Mouse (Mus musculus): ENCODE results near the gene Gnb5. TPM values are rescaled to one million over a fixed set of nuclear protein-coding genes. Genes with fewer than 3 reads are reported as not detected.

The Gnb5 gene
- polyA plus RNA-seq, 1 experiment from 2014 or later = 11.2 TPM

GRCm38 (mm10) chr9:75319365-75319764 lies 13.3 kb downstream of the Gnb5 start:
- Histone ChIP-seq H3K4me1 (replicated peaks; ENCODE audit: control insufficient read depth, insufficient read depth, low read length) (peaks cover 5% of the 10 kb centered on the region; the same call in 1 of the 2 replicates), H3K9me3 (ENCODE audit: control insufficient read depth) (no peaks in the 10 kb centered on the region), H3K4me2 (replicated peaks; ENCODE audit: low read depth) (no peak overlapping the region), H3K9ac (ENCODE audit: low read depth, low read length) (no peak overlapping the region), H3K27ac (ENCODE audit: low read depth, low read length) (no peak overlapping the region), H3K4me3 (ENCODE audit: low read depth, low read length) (no peak overlapping the region), H3K36me3 (ENCODE audit: control insufficient read depth, insufficient read depth) (no peaks in the 10 kb centered on the region), H3K27me3 (replicated peaks; ENCODE audit: control insufficient read depth, insufficient read depth, low read length) (no peaks in the 10 kb centered on the region)
- 84% methylated on average over 3 of the region's 3 CpGs for WGBS
- TF ChIP-seq CTCF (IDR thresholded peaks at IDR 0.05; ENCODE audit: low read depth) = peak; percentile 43; the same call in 1 of the 2 replicates
- ATAC-seq = no peak

GRCm38 (mm10) chr9:75322099-75322885 lies 16.2 kb downstream of the Gnb5 start:
- H3K9ac ChIP-seq (ENCODE audit: low read depth, low read length) = no peak overlapping the region
- H3K27ac ChIP-seq (ENCODE audit: low read depth, low read length) = no peak overlapping the region
- no peak overlapping the region; the same call in 1 of the 2 replicates for H3K4me2 ChIP-seq (replicated peaks; ENCODE audit: low read depth)
- no peaks in the 10 kb centered on the region for H3K4me1 ChIP-seq (replicated peaks; ENCODE audit: control insufficient read depth, insufficient read depth, low read length)
- TF ChIP-seq CTCF (IDR thresholded peaks at IDR 0.05; ENCODE audit: low read depth) = peak; percentile 61
- H3K9me3 ChIP-seq (ENCODE audit: control insufficient read depth) = no peaks in the 10 kb centered on the region
- H3K36me3 ChIP-seq (ENCODE audit: control insufficient read depth, insufficient read depth) = no peaks in the 10 kb centered on the region
- no peaks in the 10 kb centered on the region for H3K27me3 ChIP-seq (replicated peaks; ENCODE audit: control insufficient read depth, insufficient read depth, low read length)
- WGBS = 58% methylated on average over 13 of the region's 13 CpGs
- H3K4me3 ChIP-seq (ENCODE audit: low read depth, low read length) = no peak overlapping the region
- ATAC-seq = peak; percentile 80

GRCm38 (mm10) chr9:75328047-75328446 lies 22.0 kb downstream of the Gnb5 start:
- H3K4me3 ChIP-seq (ENCODE audit: low read depth, low read length) = no peak overlapping the region
- peaks cover 5% of the 10 kb centered on the region; the same call in 1 of the 2 replicates for H3K36me3 ChIP-seq (ENCODE audit: control insufficient read depth, insufficient read depth)
- no peaks in the 10 kb centered on the region for H3K27me3 ChIP-seq (replicated peaks; ENCODE audit: control insufficient read depth, insufficient read depth, low read length)
- TF ChIP-seq CTCF (IDR thresholded peaks at IDR 0.05; ENCODE audit: low read depth) = no peak
- no peak for ATAC-seq
- no peak overlapping the region for H3K9ac ChIP-seq (ENCODE audit: low read depth, low read length)
- H3K27ac ChIP-seq (ENCODE audit: low read depth, low read length) = no peak overlapping the region
- H3K4me2 ChIP-seq (replicated peaks; ENCODE audit: low read depth) = no peak overlapping the region
- no peaks in the 10 kb centered on the region for H3K4me1 ChIP-seq (replicated peaks; ENCODE audit: control insufficient read depth, insufficient read depth, low read length)
- 91% methylated on average over 3 of the region's 3 CpGs for WGBS
- H3K9me3 ChIP-seq (ENCODE audit: control insufficient read depth) = no peaks in the 10 kb centered on the region

- H3K36me3 ChIP-seq (ENCODE audit: control insufficient read depth, insufficient read depth) = peaks cover 17% of the 10 kb centered on the region; the same call in 1 of the 2 replicates
- H3K4me3 ChIP-seq (ENCODE audit: low read depth, low read length) = no peak overlapping the region
- H3K9ac ChIP-seq (ENCODE audit: low read depth, low read length) = no peak overlapping the region
- H3K27me3 ChIP-seq (replicated peaks; ENCODE audit: control insufficient read depth, insufficient read depth, low read length) = no peaks in the 10 kb centered on the region
- no peak overlapping the region for H3K4me2 ChIP-seq (replicated peaks; ENCODE audit: low read depth)
- H3K27ac ChIP-seq (ENCODE audit: low read depth, low read length) = no peak overlapping the region
- TF ChIP-seq CTCF (IDR thresholded peaks at IDR 0.05; ENCODE audit: low read depth) = no peak
- ATAC-seq = no peak
- 96% methylated on average over 8 of the region's 8 CpGs for WGBS
- no peaks in the 10 kb centered on the region for H3K4me1 ChIP-seq (replicated peaks; ENCODE audit: control insufficient read depth, insufficient read depth, low read length)
- no peaks in the 10 kb centered on the region for H3K9me3 ChIP-seq (ENCODE audit: control insufficient read depth)
Observed at GRCm38 (mm10) chr9:75330821-75331220, 24.7 kb downstream of the Gnb5 start.

GRCm38 (mm10) chr9:75334440-75334839 lies 28.4 kb downstream of the Gnb5 start:
- Histone ChIP-seq H3K4me1 (replicated peaks; ENCODE audit: control insufficient read depth, insufficient read depth, low read length) (no peaks in the 10 kb centered on the region), H3K9me3 (ENCODE audit: control insufficient read depth) (no peaks in the 10 kb centered on the region), H3K4me3 (ENCODE audit: low read depth, low read length) (no peak overlapping the region), H3K4me2 (replicated peaks; ENCODE audit: low read depth) (no peak overlapping the region), H3K27me3 (replicated peaks; ENCODE audit: control insufficient read depth, insufficient read depth, low read length) (no peaks in the 10 kb centered on the region), H3K36me3 (ENCODE audit: control insufficient read depth, insufficient read depth) (peaks cover 31% of the 10 kb centered on the region), H3K9ac (ENCODE audit: low read depth, low read length) (no peak overlapping the region), H3K27ac (ENCODE audit: low read depth, low read length) (no peak overlapping the region)
- 88% methylated on average over 4 of the region's 4 CpGs for whole genome bisulfite sequencing
- no peak for ATAC-seq
- 0 out of 2 replicates have a peak, but pooled peaks have one; percentile 12 for TF ChIP-seq CTCF (IDR thresholded peaks at IDR 0.05; ENCODE audit: low read depth)

GRCm38 (mm10) chr9:75338016-75338415 lies 31.9 kb downstream of the Gnb5 start:
- Histone ChIP-seq H3K27me3 (replicated peaks; ENCODE audit: control insufficient read depth, insufficient read depth, low read length) (no peaks in the 10 kb centered on the region), H3K9me3 (ENCODE audit: control insufficient read depth) (no peaks in the 10 kb centered on the region), H3K9ac (ENCODE audit: low read depth, low read length) (no peak overlapping the region), H3K4me2 (replicated peaks; ENCODE audit: low read depth) (no peak overlapping the region), H3K4me1 (replicated peaks; ENCODE audit: control insufficient read depth, insufficient read depth, low read length) (no peaks in the 10 kb centered on the region), H3K27ac (ENCODE audit: low read depth, low read length) (no peak overlapping the region), H3K4me3 (ENCODE audit: low read depth, low read length) (no peak overlapping the region), H3K36me3 (ENCODE audit: control insufficient read depth, insufficient read depth) (peaks cover 26% of the 10 kb centered on the region)
- no peak for ATAC-seq
- no peak for TF ChIP-seq CTCF (IDR thresholded peaks at IDR 0.05; ENCODE audit: low read depth)
- 90% methylated on average over 6 of the region's 6 CpGs for WGBS

Data from intestine, postnatal 0 days (tissue).